9 mouse cellular contexts compared by ENCODE assay signal in the genomic region with DNA sequence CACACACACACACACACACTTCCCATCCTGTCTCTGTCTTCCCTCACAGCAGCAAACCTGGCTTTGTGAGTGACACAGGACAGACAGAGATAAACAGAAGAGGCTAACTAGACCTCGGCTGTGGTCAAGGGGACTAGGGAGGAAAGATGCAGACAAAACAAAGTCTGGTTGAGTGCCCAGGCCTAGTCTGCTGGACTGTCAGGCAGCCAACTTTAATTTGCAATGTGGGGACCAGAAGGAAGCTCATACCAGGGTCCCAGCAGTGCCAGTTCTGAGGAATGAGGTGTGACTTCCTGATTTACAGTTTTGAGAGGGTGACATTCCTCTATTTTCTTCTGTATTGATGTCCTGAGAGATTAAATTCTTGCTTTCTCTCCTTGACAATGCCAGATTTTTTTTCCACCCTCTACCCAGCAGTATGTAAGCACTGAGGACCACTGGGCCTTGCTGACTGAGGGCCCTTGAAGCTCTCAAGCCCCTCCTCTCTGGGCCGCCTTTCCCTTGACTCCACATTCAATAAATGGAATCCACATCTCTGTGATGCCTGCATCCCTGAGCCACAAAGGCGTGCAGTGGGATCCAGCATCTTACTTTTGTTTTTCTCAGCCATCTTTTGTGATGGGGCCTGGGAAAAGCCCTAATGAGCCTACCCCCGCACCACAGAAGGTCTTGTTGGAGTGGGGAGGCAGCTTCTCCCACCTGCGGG.
DNase-seq lines count a peak whose midpoint lies in the region; ATAC-seq and TF ChIP-seq lines count a peak whose summit lies in the region.
"Had no signal": no experiment of that assay in that cellular context is flagged by ENCODE, and none has a peak within 500 bp of the region (broad histone marks: within the 10 kb centered on the region; RNA-seq: fewer than 3 reads in every experiment).

No protein-coding gene starts in this region.

- no peaks in the 10 kb centered on the region for H3K36me3 ChIP-seq in embryonic facial prominence, embryonic 14.5 days (ENCODE audit: control insufficient read depth, insufficient read depth, low read length)
- no peaks in the 10 kb centered on the region for H3K36me3 ChIP-seq in hindbrain, embryonic 12.5 days
- no peaks in the 10 kb centered on the region for H3K36me3 ChIP-seq in midbrain, embryonic 13.5 days
- H3K36me3 ChIP-seq: liver, embryonic 13.5 days had no signal

- TF ChIP-seq CTCF in cerebellum, adult 2 months (IDR thresholded peaks at IDR 0.05; ENCODE audit: borderline replicate concordance, insufficient read depth, low read depth, low read length) = no peak

- peaks cover 11% of the 10 kb centered on the region for H3K4me1 ChIP-seq in embryonic facial prominence, embryonic 14.5 days (ENCODE audit: control insufficient read depth, insufficient read depth, low read length)
- peaks cover 28% of the 10 kb centered on the region for H3K4me1 ChIP-seq in hindbrain, embryonic 12.5 days
- peaks cover 27% of the 10 kb centered on the region for H3K4me1 ChIP-seq in midbrain, embryonic 13.5 days (replicated peaks)
- no peaks in the 10 kb centered on the region for H3K4me1 ChIP-seq in cerebellum, adult 2 months (ENCODE audit: control insufficient read depth, insufficient read depth, low read length)
- H3K4me1 ChIP-seq: liver, embryonic 13.5 days had no signal

- H3K4me2 ChIP-seq in embryonic facial prominence, embryonic 14.5 days (ENCODE audit: low read depth, low read length) = peak overlapping the region; percentile 32
- H3K4me2 ChIP-seq in hindbrain, embryonic 12.5 days (replicated peaks) = peak overlapping the region; percentile 26
- 0 out of 2 replicates have a peak overlapping the region, but pooled peaks have one; percentile 11 for H3K4me2 ChIP-seq in midbrain, embryonic 13.5 days (replicated peaks)
- H3K4me2 ChIP-seq: liver, embryonic 13.5 days had no signal

- WGBS in embryonic facial prominence, embryonic 14.5 days = 17% methylated on average over 5 of the region's 5 CpGs
- 13% methylated on average over 5 of the region's 5 CpGs for WGBS in hindbrain, embryonic 12.5 days
- 21% methylated on average over 5 of the region's 5 CpGs for WGBS in midbrain, embryonic 13.5 days
- WGBS in cerebellum, adult 2 months = 39% methylated on average over 5 of the region's 5 CpGs

- H3K27ac ChIP-seq in embryonic facial prominence, embryonic 14.5 days (replicated peaks; ENCODE audit: low read depth, low read length) = peak overlapping the region; percentile 77
- H3K27ac ChIP-seq in hindbrain, embryonic 12.5 days = peak overlapping the region; percentile 76
- peak overlapping the region; percentile 76 for H3K27ac ChIP-seq in midbrain, embryonic 13.5 days
- no peak overlapping the region for H3K27ac ChIP-seq in cerebellum, adult 2 months (ENCODE audit: insufficient read depth, low read length)
- H3K27ac ChIP-seq: liver, embryonic 13.5 days had no signal

- H3K27me3 ChIP-seq in embryonic facial prominence, embryonic 14.5 days (replicated peaks; ENCODE audit: control insufficient read depth, insufficient read depth, low read length) = no peaks in the 10 kb centered on the region
- H3K27me3 ChIP-seq in hindbrain, embryonic 12.5 days = no peaks in the 10 kb centered on the region
- H3K27me3 ChIP-seq in midbrain, embryonic 13.5 days = no peaks in the 10 kb centered on the region
- H3K27me3 ChIP-seq in cerebellum, adult 2 months (ENCODE audit: control insufficient read depth, insufficient read depth, low read length) = no peaks in the 10 kb centered on the region
- H3K27me3 ChIP-seq: liver, embryonic 13.5 days had no signal

- H3K4me3 ChIP-seq in embryonic facial prominence, embryonic 14.5 days (ENCODE audit: low read depth, low read length) = no peak overlapping the region
- no peak overlapping the region for H3K4me3 ChIP-seq in hindbrain, embryonic 12.5 days
- no peak overlapping the region for H3K4me3 ChIP-seq in midbrain, embryonic 13.5 days (replicated peaks)
- no peak overlapping the region for H3K4me3 ChIP-seq in cerebellum, adult 2 months (replicated peaks; ENCODE audit: insufficient read depth, low read depth, low read length)
- H3K4me3 ChIP-seq: liver, embryonic 13.5 days had no signal

- ATAC-seq in embryonic facial prominence, embryonic 14.5 days (ENCODE audit: low read depth) = peak; percentile 70
- ATAC-seq in hindbrain, embryonic 12.5 days (ENCODE audit: low FRiP score) = peak; percentile 90
- peak; percentile 92 for ATAC-seq in midbrain, embryonic 13.5 days
- no peak for ATAC-seq in megakaryocyte progenitor cell, adult 5-6 weeks (replicated peaks; ENCODE audit: poor library complexity)

- peak; percentile 48 to 49 for DNase-seq in cerebellum, postnatal 14 days
- no peak for DNase-seq in cerebellum, adult 11-12 months
- DNase-seq in embryonic facial prominence, embryonic 14.5 days (ENCODE audit: low spot score) = no peak
- no peak for DNase-seq in yolk sac, embryonic 10.5 days (ENCODE audit: low spot score)
- DNase-seq in cerebellum, adult 2 months = no peak
- DNase-seq: liver, embryonic 13.5 days had no signal

- H3K9ac ChIP-seq in embryonic facial prominence, embryonic 14.5 days (ENCODE audit: low read depth, low read length) = peak overlapping the region; percentile 19; the same call in 1 of the 2 replicates
- no peak overlapping the region for H3K9ac ChIP-seq in hindbrain, embryonic 12.5 days
- 0 out of 2 replicates have a peak overlapping the region, but pooled peaks have one; percentile 40 for H3K9ac ChIP-seq in midbrain, embryonic 13.5 days (replicated peaks)
- H3K9ac ChIP-seq: liver, embryonic 13.5 days had no signal

- TF ChIP-seq POLR2A in cerebellum, adult 2 months (IDR thresholded peaks at IDR 0.05; ENCODE audit: borderline replicate concordance, insufficient read depth, low read length) = no peak

- no peaks in the 10 kb centered on the region for H3K9me3 ChIP-seq in embryonic facial prominence, embryonic 14.5 days (ENCODE audit: control insufficient read depth, low read length)
- no peaks in the 10 kb centered on the region for H3K9me3 ChIP-seq in hindbrain, embryonic 12.5 days (replicated peaks)
- H3K9me3 ChIP-seq in midbrain, embryonic 13.5 days = no peaks in the 10 kb centered on the region
- H3K9me3 ChIP-seq: liver, embryonic 13.5 days had no signal

Comparison
In these comparisons a context has a peak if more than half of its experiments do, and no peak if none do; other contexts are left out.
1. DNase-seq: peak in cerebellum, postnatal 14 days (2 of 2); none in cerebellum, adult 11-12 months (single experiment), embryonic facial prominence, embryonic 14.5 days (single experiment), yolk sac, embryonic 10.5 days (single experiment) and cerebellum, adult 2 months (0 of 2).
2. Peak in every context shown above with its lines, with median percentiles within 50 percentile points of each other: H3K4me2 ChIP-seq.